Mouse (Mus musculus) frontal cortex, postnatal 25 days (tissue): Measurements from ENCODE around the gene Cxcr4.

Experiments
- DNase-seq, 2 experiments: peaks; one replicate each; pipeline ENCODE4 v3.0.0; 2022; ENCODE audit warnings: low spot score in 2 of 2

Gene Cxcr4

DNA sequence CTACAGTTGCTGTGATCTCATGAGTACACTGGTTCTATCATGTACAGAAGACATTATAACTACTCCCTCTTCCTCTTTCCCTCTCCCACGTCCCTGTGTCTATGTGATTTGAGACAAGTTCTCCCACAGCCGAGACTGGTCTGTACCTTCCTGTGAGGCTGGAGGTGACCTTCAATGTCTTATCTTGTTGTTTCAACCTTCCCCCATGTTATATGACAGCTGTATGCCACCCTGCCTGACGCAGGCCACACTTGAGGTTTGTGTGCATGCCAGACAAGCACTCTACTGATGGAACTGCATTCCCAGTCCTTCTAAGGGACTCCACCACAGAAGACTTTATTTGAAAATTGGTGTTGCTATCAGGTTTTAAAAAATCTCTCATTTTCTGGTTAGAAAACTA lies 21.1 kb downstream of the Cxcr4 start:
- DNase-seq: no peak

DNA sequence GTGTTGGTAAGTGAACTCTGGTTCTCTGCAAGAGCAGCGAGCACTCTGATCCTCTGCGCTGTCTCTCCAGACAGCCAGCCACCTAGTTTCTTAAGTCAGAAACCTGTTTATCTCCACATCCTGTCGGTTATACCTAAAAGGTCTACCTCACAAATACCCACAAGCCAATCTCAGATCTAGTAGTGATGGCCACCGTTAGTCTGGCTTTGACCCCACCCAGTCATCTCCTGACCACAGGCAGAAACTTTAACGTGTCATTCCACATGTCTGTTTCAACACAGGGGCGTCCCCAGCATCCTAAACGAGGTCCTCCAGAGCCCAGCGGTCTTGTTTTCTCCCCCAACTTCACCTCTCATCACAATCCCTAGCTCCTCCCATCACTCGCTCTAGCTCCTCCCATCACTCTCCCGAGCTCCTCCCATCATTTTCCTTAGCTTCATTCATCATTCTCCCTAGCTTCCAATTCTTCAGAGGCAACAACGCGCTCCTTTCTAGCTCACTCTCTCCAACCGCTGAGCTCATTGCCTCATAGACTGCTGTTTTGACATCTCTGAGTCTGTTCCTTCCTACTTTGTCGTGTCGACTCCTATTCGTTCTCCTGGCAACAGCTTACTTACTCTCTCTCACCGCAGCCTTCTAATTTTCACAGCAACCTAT lies 22.0 kb downstream of the Cxcr4 start:
- no peak for DNase-seq

DNA sequence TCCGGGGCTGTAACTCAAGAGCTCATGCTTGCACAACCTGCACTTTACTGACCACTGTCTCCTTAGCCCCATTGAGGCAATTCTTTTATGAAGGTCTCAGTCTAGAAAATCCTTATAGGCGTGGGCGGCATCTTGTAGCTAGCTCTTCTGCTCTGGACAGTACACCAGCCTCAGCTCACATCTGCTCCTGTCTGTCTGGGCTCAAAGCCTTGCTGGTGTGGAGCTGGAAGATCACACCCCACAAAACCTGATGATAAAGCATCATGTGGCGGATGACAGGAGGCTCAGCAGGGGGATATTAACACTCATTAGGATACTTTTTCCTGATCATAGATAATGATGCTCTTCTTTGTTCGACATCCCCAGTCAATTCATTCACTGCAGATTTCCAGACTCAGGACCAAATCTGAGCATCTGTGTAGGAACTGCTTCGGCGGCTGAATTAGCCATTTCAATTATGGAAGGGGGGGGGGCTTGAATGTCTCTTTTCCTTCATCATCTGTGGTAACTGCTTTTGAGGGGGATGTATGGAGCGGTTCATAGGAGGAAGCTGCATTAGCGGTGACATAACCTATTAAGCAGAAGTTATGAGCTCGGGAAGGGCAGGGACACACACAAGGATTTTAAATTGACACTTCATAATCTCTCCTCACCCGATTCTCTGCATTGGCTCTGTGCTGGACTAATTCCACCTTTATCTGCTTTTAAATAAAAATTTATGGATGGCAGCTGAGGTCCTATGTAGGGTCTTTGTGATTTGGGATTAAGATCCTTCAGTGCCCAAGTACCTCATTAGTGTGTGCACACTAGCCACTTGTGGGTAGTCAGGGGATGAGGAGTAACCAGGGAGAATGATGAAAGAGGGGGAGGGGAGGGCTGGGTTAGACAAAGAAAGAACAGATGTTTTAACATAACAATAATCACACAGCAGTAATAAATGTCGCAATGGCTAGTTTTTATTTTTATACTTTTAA lies 24.6 kb downstream of the Cxcr4 start:
- DNase-seq: no peak

DNA sequence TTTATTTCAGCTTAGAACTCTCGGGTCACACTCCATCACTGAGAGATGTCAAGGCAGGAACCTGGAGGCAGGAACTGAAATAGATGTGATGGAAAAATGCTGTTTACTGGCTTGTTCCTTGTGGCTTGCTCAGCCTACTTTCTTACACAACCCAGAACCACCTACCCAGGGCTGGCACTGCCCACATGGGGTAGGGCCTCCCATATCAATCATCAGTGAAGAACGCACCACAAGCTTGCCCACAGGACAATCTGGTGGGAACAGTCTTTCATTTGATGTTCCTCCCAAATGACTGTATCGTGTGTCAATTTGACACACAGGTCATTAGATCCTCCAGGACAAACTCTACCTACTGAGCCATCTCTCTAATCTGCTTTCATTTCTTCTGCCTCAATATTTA lies 28.2 kb downstream of the Cxcr4 start:
- DNase-seq: no peak

DNA sequence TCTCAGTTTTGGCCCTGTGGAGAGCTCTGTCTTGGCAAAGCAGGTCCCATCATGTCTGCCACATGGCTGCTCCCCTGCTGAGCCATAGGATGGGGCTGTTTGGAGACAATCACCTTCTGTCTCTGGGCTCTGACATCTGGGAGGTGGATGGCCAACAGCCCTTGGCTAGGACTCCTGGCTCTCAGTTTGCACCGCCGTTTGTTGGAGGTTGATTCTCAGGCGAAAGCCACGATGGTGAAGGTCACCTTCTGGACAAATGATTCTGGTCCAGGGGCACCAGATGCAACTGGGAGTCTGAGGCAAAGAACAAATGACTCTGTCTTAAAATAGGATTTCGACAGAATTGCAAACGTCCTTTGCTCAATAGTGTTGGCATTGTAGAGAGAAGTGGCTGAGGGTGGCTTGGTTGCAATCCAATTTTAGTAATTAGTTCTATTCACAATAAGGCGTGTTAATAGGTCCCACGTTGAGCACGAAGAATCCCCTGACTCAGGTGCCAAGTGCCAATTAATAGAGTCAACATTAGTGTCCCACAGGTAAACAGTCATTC lies 30.7 kb downstream of the Cxcr4 start:
- no peak for DNase-seq

- no peak for DNase-seq
These were observed 31.4 kb downstream of the Cxcr4 start for GRCm38 (mm10) chr1:128560452-128561324.

DNA sequence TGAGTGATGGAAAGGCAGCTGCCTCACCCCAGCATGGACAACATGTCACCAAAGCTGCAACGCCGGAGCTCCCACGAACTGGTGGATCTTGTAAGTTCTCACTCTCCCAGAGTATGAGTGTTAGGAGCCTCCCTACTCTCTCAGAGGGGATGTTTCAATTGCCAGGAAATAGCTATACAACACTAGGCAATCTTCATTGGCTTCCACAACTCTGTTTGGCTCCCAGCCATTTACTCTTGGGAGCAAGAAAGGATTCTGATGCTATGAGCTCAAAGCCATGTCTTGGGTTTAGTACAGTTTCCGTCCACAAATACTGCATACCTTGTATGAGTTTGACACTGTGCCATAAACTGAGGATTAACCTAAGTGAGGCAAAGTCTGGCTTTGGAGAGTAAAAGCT lies 34.1 kb downstream of the Cxcr4 start:
- no peak for DNase-seq

GRCm38 (mm10) chr1:128552545-128552944 lies 39.5 kb downstream of the Cxcr4 start:
- no peak for DNase-seq

GRCm38 (mm10) chr1:128551743-128552397 lies 40.2 kb downstream of the Cxcr4 start:
- no peak for DNase-seq

GRCm38 (mm10) chr1:128549442-128549841 lies 42.7 kb downstream of the Cxcr4 start:
- no peak for DNase-seq

DNA sequence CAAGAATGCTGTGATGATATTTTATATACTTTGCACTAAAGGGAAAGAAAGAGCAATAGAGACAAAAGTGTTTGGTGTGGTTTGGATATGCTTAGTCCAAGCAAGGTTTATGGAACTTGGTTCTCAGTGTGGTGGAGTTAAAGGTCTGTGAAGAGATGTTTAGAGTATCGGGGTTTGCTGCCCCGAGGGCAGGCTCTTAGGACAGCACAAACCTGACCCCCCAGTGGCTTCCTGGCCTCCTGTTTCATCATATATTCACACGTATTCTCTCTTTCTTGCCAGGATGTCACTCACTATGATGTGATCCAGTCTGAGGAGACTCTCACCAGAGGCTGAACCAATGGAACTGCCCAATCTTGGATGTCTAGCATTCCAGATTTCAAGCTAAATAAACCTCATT lies 43.1 kb downstream of the Cxcr4 start:
- no peak for DNase-seq

DNA sequence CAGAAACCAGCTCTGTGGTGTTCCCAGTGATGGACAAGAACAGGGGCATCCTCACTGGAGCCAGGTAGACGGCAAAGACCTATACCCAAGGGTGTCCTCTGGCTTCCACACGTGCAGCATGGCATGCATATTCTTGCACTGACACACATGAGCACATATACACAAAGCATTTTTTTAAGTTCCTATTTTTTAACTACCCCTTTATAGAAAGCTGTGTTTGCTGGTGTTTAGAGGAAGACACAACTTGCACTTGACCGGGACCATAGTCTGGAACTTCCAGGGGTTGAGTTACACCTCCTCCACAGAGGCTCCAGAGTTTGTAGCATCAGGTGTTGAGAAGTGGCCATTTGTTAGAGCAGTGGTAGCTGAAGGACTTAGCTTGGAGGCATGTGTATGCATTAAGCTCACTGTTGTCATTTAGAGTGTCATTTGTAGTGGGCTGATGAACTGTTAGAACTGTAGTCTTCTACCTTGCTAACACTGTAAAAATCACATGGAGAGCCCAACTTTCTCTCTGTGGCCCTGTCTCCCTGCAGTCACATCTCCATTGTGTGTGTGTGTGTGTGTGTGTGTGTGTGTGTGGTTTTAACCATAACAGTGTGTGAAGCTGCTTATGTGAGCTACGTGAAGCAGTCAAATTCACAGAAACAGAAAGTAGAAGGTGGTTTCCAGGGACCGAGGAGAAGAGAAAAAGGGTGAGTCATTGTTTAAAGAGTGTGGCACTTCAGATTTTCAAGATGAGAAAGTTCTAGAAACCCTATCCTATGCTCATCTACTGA lies 43.7 kb downstream of the Cxcr4 start:
- DNase-seq: no peak

- DNase-seq: no peak
These were observed 46.4 kb downstream of the Cxcr4 start for GRCm38 (mm10) chr1:128545672-128546071.

DNA sequence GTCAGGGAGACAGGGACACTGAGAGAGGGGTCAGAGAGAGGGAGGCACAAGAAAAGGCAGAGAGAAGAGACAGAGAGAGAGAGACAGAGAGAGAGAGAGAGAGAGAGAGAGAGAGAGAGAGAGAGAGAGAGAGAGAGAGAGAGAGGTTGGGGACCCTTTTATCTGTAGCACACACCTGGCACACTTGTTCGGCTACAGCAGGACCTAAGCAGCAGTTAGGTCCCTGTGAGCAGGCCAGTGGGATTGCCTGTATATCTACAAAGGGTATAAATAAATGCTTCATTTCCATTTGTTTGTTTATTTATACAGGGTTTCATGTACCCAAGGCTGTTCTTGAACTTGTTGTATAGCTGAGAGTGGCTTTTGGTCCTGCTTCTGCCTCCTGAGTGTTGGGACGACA lies 49.0 kb downstream of the Cxcr4 start:
- DNase-seq: no peak

DNA sequence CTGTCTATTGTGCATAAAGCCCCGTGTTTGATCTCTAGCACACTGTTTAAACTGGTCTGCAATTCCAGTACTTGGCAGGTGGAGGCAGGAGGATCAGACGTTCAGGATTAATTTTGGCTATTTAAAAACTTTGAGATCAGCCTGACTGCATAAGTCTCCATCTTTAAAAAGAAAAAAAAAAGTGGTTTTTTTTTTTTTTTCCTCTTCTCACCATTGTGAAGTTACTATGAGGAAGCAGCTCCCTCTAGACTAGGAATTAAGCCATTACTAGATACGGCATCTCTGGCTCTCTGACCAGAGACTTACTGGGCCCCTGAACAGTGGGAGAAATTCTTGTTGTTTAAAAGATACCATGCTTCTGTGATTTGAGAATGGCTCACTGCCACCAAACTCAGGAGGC lies 49.5 kb downstream of the Cxcr4 start:
- no peak for DNase-seq

- no peak for DNase-seq
These were observed 51.9 kb downstream of the Cxcr4 start for GRCm38 (mm10) chr1:128540213-128540612.

GRCm38 (mm10) chr1:128539555-128539954 lies 52.5 kb downstream of the Cxcr4 start:
- DNase-seq: no peak
